Mouse (Mus musculus) megakaryocyte, adult 5-6 weeks (primary cell): ENCODE results near the gene Pxn. TPM values are rescaled to one million over a fixed set of nuclear protein-coding genes. Genes with fewer than 3 reads are reported as not detected.

Experiments used
- ATAC-seq: 2 replicates; pipeline ENCODE4 v1.8.0; 2016; ENCODE audit warnings: mild to moderate bottlenecking, inconsistent platforms; ENCODE audit not compliant: poor library complexity, severe bottlenecking
- total RNA-seq, 2 experiments: library from RNA; stranded (forward) in 1 of 2; stranded (reverse) in 1 of 2; fragments of 153-499, 151-499 nt in 1 of 2; fragments of 221-1000, 200-1000 nt in 1 of 2; gene quantifications; 2 replicates each; pipeline versions ENCODE4 v1.2.3 to v1.2.4; 2015 to 2017

Gene Pxn
- total RNA-seq (2015) = 81.3 and 93.8 TPM in 2 replicates
- total RNA-seq (2017) = 151 and 199 TPM in 2 replicates

DNA sequence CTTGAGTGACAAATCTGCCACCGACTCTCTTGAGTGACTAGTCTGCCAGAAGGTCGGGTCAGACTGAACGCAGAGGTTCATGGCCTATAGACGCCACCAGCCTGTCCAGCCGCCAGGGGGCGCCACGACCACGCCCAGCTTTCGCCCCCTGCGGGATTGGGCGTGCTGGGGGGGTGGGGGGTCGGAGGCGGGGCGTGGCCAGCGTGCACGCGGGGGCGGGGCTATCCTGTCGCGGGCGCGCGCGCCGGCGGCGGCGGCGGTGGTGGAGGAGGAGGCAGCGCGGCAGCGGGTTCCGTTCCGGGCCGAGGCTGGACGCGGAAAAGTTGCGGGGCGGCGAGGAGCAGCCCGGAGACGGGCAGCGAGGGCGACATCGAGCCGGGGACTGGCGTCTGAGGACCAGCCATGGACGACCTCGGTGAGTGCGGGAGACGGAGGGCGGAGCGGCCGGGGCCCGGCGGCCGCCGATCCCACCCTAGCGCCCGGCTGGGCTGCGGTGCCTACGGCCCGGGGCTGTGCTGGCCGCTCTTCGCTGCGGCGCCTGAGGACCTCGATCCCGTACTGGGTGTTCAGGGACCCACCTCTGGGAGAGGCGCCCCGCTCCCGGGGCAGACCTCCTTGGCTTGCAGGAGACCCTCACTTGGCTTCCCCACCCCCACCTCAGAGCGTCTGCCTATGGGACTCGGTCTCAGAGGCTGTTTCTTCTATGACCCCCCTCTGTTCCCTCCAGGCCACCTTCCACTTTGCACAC, at the start of gene Pxn:
Gene Pxn (plus strand): TSS at position 223 of the 748 bp plus-strand sequence.
- peak; percentile 91 for ATAC-seq

DNA sequence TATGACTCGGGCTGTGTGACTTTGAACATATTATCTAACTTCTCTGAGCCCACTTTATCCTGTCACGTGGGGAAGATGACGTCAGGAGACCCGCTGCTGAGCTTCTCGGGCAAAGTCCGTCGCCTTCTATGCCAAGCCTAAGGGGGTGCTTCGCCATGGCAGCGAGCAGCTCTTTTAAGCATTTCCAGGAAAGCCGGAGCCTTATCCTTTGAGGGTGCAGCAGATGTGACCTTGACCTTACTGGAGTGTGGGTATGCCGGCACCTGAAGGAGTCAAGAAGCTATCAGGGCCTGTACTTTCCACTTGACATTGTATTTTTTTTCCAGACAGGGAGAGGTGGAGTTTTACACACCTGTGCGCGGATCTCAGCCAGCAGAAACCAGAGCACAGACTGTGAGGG, 47.6 kb upstream of the Pxn start:
- ATAC-seq = no peak

DNA sequence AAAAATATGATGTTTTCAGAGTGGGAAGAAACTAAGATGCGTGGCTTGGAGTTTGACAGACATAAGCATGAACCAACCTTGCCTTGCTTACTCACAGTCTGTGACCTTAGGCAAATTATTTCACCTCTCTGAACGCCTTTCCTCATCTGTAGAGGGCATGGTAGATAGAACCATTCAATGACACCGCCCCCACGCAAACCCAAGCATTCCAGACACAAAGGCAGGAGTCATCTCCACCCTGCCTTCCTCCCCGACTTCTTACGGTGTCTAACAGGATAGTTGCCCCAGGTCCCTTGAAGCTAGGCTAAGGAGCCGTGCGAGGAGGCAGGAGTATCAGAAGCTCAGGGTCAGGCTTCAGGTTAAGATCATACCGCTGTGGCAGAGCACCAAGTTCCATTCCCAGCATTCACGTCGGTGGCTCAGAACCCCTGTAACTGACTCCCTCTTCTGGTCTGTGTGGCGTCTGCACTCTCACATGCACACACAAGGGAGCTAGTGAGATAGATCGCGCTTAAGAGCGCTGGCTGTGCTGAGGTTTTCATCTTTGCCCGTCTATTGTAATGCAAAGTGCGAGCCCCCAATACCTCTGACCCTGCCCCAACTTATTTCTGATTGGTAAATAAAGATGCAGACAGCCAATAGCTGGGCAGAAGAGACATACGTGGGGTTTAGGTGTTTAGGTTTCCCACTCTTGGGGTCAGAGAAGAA, 41.9 kb upstream of the Pxn start:
- no peak for ATAC-seq

DNA sequence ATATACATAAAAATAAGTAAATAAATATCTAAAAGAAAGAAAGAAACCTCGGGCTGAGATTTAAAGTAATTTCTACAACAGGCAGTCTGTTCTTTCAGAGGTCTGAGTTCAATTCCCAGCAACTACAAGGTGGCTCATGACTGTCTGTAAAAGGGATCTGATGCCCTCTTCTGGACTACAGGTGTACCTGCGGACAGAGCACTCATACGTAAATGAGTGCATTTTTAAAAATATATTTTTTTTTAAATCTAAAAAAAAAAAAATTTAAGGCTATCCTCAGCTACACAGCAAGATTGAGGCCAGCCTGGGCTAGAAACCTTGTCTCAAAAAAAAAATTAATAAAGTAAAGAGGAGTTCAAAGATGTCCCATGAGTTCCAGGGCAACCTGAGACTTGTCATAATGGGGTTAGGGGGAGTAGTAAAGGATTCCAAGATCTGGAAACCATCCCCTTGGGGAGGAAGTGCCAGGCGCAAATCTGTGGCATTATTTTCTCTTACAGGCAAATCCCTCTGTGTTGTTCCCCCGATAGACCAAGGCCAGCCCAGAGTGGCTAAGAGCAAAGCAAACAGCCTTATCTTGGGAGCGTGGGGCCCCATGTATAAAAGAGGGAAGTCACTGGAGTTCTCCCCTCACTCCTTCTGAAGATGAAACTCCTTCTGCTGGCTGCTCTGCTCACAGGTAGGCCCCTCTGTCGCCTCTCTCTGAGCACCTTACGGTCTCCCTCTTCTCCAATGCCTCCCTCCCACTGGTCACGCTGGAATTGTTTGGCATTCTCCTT, 40.6 kb upstream of the Pxn start, which contains the start of gene Pla2g1b:
Gene Pla2g1b (plus strand): TSS at position 621 of the 779 bp plus-strand sequence.
- ATAC-seq = no peak; the same call in 1 of the 2 replicates

DNA sequence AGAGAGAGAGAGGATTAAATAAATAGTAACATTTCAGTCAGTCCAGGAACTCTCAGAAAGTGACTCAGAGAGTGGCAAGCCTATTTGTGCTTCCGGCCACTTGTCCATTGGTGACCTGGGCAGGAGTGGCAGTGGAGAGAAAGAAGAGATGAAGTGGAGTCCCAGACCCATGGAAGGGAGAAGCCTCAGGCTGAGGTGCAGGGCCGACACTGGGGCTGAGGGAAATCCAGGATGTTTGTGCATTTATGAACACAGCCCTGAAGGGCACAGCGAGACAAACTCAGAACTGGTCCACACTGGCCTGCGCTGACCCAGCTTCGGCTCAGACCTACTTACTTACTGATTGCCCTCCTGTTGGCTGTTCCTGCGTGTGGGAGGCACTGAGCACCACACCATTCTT, 36.7 kb upstream of the Pxn start:
- no peak for ATAC-seq

DNA sequence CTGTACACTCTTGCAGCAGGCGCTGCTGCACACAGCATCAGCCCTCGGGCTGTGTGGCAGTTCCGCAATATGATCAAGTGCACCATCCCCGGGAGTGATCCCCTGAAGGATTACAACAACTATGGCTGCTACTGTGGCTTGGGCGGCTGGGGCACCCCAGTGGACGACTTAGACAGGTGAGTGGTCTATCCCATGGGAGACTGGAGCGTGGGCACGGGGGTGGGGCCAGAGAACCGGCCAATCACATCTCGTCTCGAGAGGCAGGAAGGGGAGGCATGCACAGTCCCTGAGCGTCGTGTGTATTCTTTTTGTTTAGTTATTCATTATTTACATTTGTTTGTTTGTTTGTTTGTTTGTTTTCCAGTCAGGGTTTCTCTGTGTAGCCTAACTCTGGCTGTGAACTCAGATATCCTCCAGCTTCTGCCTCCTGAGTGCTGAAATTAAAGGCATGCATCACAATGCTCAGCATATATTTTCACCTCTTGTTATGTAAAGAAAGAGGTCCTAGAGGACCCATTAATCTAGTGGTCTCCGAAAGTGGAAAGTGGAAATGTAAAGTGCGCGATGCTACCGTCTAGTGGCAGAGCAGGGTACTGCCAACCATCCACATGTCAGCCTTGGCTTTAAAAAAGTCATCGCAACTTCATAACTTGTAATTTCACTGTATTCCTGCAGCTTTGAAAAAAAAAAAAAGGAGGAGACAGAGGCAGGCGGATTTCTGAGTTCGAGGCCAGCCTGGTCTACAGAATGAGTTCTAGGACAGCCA, 35.5 kb upstream of the Pxn start:
- ATAC-seq = peak; percentile 90

DNA sequence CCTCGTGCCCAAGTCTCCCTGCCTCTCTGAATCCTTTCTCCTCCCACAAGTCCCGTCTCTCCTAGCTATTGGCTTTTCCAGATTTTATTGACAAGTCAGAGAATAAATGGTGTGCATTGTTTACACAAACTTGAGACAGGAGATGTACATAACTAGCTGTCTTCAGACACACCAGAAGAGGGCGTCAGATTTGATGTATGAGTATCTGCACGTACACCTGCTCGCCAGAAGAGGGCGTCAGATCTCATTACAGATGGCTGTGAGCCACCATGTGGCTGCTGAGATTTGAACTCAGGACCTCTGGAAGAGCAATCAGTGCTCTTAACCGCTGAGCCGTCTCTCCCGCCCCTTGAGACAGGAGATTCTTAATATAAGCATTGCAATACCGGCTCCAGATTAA, 33.3 kb upstream of the Pxn start:
- no peak for ATAC-seq

DNA sequence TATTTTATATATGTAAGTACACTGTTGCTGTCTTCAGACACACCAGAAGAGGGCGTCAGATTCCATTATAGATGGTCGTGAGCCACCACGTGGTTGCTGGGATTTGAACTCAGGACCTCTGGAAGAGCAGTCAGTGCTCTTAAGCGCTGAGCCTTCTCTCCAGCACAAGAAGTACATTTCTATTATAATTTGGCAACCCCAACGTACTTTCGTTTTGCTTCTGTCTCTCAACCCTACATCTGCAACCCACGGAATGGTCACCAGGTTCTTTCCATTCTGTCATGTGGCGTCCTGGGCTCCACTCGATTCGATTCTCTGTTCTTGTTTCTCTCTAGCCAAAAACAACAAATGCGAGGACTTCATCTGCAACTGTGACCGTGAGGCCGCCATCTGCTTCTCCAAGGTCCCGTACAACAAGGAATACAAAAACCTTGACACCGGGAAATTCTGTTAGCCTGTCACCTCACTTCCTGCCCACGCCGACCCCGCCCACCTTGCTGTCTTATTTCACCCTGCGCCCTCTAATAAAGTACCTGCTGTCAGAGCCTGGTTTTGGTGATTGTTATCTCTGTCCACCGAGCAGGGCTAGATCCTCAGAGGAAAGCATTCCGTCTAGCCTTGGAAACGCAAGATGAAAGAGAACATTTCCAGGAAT, 32.2 kb upstream of the Pxn start:
- ATAC-seq = peak; percentile 28; the same call in 1 of the 2 replicates

DNA sequence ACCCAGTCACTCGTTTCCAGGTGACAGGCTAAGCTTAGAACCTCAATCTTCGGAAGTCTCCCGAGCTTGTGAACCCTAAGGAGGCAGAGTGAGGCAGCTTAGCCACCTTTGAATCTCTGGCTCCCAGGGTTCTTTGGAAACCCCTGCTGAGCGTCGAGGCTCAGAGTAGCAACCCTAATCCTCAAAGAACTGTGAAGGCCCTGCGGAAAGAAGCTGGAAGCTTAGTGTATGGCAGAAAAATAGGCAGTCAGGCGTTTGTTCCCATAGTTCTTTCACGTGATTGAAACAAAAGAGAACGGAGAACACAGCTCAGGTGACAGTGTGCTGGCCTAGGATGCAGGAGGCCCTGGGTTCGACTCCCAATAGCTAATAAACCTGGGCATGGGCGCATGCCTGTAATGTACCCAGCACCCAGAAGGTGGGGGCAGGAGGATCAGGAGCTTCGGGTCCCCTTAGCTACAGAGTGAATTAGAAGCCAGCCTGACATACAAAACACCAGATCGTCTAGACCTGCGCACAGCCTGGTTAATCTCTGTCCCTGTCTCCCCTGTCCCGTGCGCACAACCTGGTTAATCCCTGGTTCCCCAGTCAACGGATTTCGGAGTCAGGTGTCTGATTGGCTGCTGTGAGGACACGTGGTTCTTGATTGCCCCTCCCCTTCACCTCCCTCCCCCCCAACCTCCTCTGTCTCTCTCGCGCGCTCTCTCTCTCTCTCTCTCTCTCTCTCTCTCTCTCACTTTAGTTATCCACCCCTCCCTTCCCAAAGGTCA, 31.0 kb upstream of the Pxn start:
- peak; percentile 55 for ATAC-seq

DNA sequence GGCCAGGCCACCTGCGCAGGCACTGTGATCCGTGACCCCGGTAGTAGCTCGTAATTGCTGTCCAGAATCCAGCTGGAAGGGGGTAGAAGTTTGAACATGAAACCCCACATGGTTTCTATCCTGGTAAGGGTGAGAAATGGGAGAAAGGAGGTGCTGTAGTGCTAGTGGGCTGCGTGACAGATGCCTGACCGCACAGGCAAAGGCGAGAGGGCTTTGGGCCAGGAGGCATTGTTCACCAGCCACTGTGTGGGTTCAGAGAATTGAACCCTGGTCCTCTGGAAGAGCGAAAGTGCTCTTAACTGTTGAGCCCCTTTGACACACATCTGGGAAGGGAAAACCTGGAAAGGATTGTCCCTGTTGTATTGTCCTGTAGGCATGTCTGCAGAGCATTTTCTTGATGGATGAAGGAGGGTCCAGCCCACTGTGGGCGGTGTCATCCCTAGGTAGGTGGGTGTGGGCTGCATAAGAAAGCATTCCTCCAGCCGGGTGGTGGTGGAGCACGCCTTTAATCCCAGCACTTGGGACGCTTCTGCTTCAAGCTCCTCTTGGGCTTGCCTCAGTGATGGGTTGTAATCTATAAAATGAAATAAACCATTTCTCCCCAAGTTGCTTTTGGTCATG, 30.3 kb upstream of the Pxn start:
- ATAC-seq = no peak

DNA sequence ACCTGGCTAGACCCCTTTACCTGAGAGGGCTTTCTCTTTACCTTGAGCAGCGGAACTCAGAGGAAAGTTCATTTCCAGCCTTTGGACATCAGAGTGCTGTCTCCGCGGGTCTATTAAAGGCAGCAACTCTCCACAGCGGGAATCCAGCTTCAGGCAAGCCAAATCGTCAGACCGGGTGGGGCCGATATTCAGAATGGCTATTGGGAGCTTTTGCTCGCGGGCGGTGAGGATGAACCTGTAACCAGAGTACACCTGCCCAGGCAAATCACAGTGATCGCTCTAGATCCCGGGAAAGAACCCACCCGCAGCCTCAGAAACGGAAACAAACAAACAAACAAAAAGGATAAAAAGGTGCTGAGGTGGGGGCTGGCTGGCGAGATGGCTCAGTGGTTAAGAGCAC, 26.9 kb upstream of the Pxn start:
- no peak for ATAC-seq

DNA sequence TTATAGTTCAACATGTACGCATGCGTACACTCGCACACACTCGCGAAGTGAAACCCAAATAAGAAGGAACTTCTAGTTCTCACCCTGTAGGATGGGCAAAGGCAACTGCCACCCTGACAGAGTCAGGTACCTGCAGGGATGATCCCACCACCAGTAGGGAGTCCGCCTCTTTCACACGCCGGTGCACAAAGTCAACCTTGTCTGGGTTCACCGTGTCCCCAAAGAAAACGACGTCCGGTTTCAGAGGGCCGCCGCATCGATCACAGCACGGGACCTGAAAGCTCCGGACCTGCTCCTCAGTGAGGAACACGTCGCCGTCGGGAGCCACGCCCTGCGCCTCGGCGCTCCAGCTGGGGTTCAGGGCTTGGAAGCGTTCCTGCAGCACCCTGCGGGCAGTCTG, 26.4 kb upstream of the Pxn start:
- no peak for ATAC-seq

DNA sequence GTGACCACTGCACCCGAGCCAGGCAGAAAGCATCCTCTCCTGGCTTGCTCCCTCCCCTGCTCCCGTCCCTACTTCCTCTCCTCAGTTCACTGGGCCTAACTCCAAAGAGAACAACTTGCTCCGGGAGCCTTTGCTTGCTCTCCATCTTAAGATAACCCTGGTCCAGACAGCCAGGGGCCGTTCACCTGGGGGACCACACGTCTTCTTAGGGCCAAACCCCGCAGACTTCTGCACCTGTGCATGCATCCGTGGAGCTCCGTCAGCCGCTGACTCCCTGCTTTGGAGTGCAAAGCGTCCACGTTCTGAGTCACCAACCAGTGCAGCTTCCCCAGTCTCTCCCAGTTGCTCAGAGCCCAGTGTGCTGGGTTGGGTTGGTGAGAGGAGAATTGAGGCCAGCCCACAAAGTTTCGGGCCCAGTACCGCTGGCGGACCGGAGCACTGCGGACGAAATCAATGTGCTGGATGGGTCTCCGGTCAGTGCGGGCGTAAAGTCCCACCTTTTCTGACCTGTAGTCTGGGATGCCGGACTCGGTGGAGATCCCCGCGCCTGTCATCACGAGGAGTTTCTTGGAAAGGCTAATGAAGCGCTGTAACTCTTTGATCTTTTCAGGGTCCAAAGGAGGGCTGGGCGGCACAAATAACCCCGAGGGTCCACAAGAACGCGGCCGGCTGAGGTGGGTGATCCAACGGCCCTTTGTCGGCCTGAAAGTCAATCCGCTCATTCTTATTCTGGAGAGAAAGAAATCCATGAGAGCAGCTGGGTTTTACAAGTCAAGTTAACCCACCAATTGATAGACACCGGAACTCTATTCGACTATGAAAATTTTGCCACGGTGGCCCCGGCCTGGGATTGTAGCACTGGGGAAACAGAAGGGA, 23.8 kb upstream of the Pxn start:
- ATAC-seq = no peak

DNA sequence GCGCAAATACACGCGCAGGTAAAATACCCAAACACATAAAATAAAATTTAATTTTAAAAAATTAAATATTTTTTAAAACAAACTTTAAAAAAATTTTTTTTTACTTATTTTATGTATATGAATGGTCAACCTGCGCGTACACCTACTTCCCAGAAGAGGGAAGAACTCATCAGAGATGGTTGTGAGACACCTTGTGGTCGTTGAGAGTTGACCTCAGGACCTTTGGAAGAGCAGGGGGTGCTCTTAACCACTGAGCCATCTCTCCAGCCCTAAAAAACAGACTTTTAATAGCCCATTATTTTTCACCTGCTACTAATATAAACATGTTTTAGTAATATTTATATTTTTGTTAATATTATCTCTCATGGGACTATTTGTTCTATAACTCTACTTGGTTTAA, 23.1 kb upstream of the Pxn start:
- ATAC-seq = no peak

DNA sequence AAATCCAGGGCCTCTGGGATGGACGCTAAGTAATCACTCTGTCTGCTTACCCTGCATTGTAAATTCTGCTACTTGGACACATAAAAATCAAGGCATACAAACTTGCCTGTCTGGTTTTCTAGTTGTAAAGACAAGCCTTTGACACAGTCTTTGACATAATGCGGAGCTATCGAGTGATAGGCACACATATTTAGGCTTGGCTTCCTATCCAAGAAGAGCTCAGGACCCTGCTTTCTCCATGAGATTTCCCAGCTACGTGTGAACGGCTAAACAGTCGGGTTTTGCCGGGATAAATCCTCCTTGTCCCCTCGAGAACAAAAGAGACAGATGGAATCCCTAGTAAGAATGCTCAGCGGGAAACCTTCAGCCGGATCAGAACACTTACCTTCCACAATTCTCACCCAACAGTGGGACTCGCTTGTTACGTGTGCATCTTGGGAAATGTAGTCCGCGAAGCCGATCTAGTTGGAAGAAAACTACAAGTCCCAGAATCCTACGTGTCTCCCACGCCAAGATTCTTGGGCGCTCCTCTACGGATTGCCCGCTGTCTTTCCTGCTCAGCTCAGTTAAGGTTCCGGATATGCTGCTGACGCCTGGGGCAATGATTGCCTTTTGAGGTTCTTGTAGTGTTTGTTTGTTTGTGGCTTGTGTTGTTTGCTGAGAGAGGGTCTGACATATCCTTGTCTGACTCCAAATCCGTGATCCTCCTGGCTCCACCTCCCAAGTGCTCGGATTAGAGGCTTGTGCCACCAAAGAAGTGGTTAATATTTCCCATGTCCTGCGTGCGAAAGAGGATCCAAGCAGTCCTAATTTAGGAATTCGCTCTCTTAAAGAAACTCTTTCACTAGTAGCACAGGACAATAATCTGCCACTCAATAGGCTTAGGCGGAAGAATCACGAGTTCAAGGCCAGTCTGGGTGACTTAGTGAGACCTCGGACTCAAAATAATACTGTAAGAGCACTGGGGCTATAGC, 22.2 kb upstream of the Pxn start, which contains the start of gene Sirt4:
Gene Sirt4 (minus strand): TSS at position 779 of the 974 bp plus-strand sequence.
- peak; percentile 96 for ATAC-seq

DNA sequence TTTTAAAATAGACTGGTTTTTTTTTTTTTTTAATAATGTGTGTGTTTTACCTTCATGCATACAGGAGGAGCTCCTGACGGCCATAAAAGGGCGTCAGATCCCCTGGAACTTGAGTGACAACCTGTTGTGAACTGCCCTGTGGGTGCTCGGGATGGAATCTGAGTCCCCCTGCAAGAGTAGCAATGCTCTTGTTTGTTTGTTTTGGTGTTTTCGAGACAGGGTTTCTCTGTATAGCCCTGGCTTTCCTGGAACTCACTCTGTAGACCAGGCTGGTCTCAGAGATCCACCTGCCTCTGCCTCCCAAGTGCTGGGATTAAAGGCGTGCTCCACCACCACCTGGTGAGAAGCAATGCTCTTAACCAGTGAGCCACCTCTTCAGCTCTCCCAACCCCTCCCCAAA, 21.5 kb upstream of the Pxn start:
- ATAC-seq = no peak
